Mouse (Mus musculus): Measurements from ENCODE around the gene Asap3. TPM values are rescaled to one million over a fixed set of nuclear protein-coding genes. Genes with fewer than 3 reads are reported as not detected.

Asap3 gene
- polyA plus RNA-seq, 1 experiment from 2014 or later = 3.2 TPM

- DNase-seq (ENCODE audit: low spot score) (no peak), ATAC-seq (ENCODE audit: insufficient number of reproducible peaks, low FRiP score, low TSS enrichment, low read depth) (no peak)
- H3K36me3 ChIP-seq (ENCODE audit: control insufficient read depth, insufficient read depth, low read length) = no peaks in the 10 kb centered on the region
- no peak overlapping the region for H3K27ac ChIP-seq (replicated peaks; ENCODE audit: low read depth, low read length)
- H3K27me3 ChIP-seq (ENCODE audit: control insufficient read depth, insufficient read depth, low read length) = peaks cover 30% of the 10 kb centered on the region
- no peak overlapping the region for H3K9ac ChIP-seq (ENCODE audit: low read length)
- peaks cover 6% of the 10 kb centered on the region; the same call in 1 of the 2 replicates for H3K4me1 ChIP-seq (ENCODE audit: control insufficient read depth, insufficient read depth, low read length)
- H3K4me2 ChIP-seq (ENCODE audit: low read depth, severe bottlenecking) = no peak overlapping the region
- H3K4me3 ChIP-seq (ENCODE audit: low read depth, low read length) = no peak overlapping the region
- no peaks in the 10 kb centered on the region; the same call in 1 of the 2 replicates for H3K9me3 ChIP-seq (ENCODE audit: control insufficient read depth, low read length)
- 59% methylated on average over 9 of the region's 9 CpGs for WGBS
Measured at GRCm38 (mm10) chr4:136239111-136239510, 32.9 kb downstream of the Asap3 start.

GRCm38 (mm10) chr4:136239622-136240021 lies 33.5 kb downstream of the Asap3 start:
- no peak overlapping the region for H3K27ac ChIP-seq (replicated peaks; ENCODE audit: low read depth, low read length)
- 19% methylated on average over 8 of the region's 8 CpGs for WGBS
- no peaks in the 10 kb centered on the region for H3K36me3 ChIP-seq (ENCODE audit: control insufficient read depth, insufficient read depth, low read length)
- peak; percentile 84 for DNase-seq (ENCODE audit: low spot score)
- H3K27me3 ChIP-seq (ENCODE audit: control insufficient read depth, insufficient read depth, low read length) = peaks cover 30% of the 10 kb centered on the region
- H3K9me3 ChIP-seq (ENCODE audit: control insufficient read depth, low read length) = no peaks in the 10 kb centered on the region; the same call in 1 of the 2 replicates
- no peak overlapping the region for H3K4me3 ChIP-seq (ENCODE audit: low read depth, low read length)
- H3K9ac ChIP-seq (ENCODE audit: low read length) = no peak overlapping the region
- ATAC-seq (ENCODE audit: insufficient number of reproducible peaks, low FRiP score, low TSS enrichment, low read depth) = no peak
- peaks cover 6% of the 10 kb centered on the region; the same call in 1 of the 2 replicates for H3K4me1 ChIP-seq (ENCODE audit: control insufficient read depth, insufficient read depth, low read length)
- no peak overlapping the region for H3K4me2 ChIP-seq (ENCODE audit: low read depth, severe bottlenecking)

GRCm38 (mm10) chr4:136240123-136240522 lies 34.0 kb downstream of the Asap3 start:
- ATAC-seq (ENCODE audit: insufficient number of reproducible peaks, low FRiP score, low TSS enrichment, low read depth) (no peak), DNase-seq (ENCODE audit: low spot score) (no peak)
- peaks cover 31% of the 10 kb centered on the region for H3K27me3 ChIP-seq (ENCODE audit: control insufficient read depth, insufficient read depth, low read length)
- no peak overlapping the region for H3K27ac ChIP-seq (replicated peaks; ENCODE audit: low read depth, low read length)
- no peak overlapping the region for H3K9ac ChIP-seq (ENCODE audit: low read length)
- H3K4me2 ChIP-seq (ENCODE audit: low read depth, severe bottlenecking) = no peak overlapping the region
- no peaks in the 10 kb centered on the region; the same call in 1 of the 2 replicates for H3K9me3 ChIP-seq (ENCODE audit: control insufficient read depth, low read length)
- WGBS = 64% methylated on average over 14 of the region's 14 CpGs
- H3K36me3 ChIP-seq (ENCODE audit: control insufficient read depth, insufficient read depth, low read length) = no peaks in the 10 kb centered on the region
- H3K4me1 ChIP-seq (ENCODE audit: control insufficient read depth, insufficient read depth, low read length) = peaks cover 6% of the 10 kb centered on the region; the same call in 1 of the 2 replicates
- H3K4me3 ChIP-seq (ENCODE audit: low read depth, low read length) = no peak overlapping the region

GRCm38 (mm10) chr4:136240955-136241354 lies 34.8 kb downstream of the Asap3 start:
- H3K4me3 ChIP-seq (ENCODE audit: low read depth, low read length) = no peak overlapping the region
- H3K9me3 ChIP-seq (ENCODE audit: control insufficient read depth, low read length) = no peaks in the 10 kb centered on the region; the same call in 1 of the 2 replicates
- H3K27ac ChIP-seq (replicated peaks; ENCODE audit: low read depth, low read length) = no peak overlapping the region
- WGBS = 55% methylated on average over 8 of the region's 8 CpGs
- no peak overlapping the region for H3K4me2 ChIP-seq (ENCODE audit: low read depth, severe bottlenecking)
- H3K27me3 ChIP-seq (ENCODE audit: control insufficient read depth, insufficient read depth, low read length) = peaks cover 36% of the 10 kb centered on the region
- no peak for DNase-seq (ENCODE audit: low spot score)
- no peaks in the 10 kb centered on the region for H3K36me3 ChIP-seq (ENCODE audit: control insufficient read depth, insufficient read depth, low read length)
- H3K4me1 ChIP-seq (ENCODE audit: control insufficient read depth, insufficient read depth, low read length) = peaks cover 7% of the 10 kb centered on the region; the same call in 1 of the 2 replicates
- H3K9ac ChIP-seq (ENCODE audit: low read length) = no peak overlapping the region
- ATAC-seq (ENCODE audit: insufficient number of reproducible peaks, low FRiP score, low TSS enrichment, low read depth) = no peak

- whole genome bisulfite sequencing = 44% methylated on average over 8 of the region's 8 CpGs
- Histone ChIP-seq H3K9ac (ENCODE audit: low read length) (no peak overlapping the region), H3K4me3 (ENCODE audit: low read depth, low read length) (no peak overlapping the region), H3K27me3 (ENCODE audit: control insufficient read depth, insufficient read depth, low read length) (peaks cover 48% of the 10 kb centered on the region), H3K4me1 (ENCODE audit: control insufficient read depth, insufficient read depth, low read length) (peaks cover 19% of the 10 kb centered on the region), H3K27ac (replicated peaks; ENCODE audit: low read depth, low read length) (no peak overlapping the region), H3K36me3 (ENCODE audit: control insufficient read depth, insufficient read depth, low read length) (no peaks in the 10 kb centered on the region), H3K9me3 (ENCODE audit: control insufficient read depth, low read length) (no peaks in the 10 kb centered on the region; the same call in 1 of the 2 replicates), H3K4me2 (ENCODE audit: low read depth, severe bottlenecking) (no peak overlapping the region)
- ATAC-seq (ENCODE audit: insufficient number of reproducible peaks, low FRiP score, low TSS enrichment, low read depth) (no peak), DNase-seq (ENCODE audit: low spot score) (no peak)
Measured at GRCm38 (mm10) chr4:136242065-136242703, 36.0 kb downstream of the Asap3 start.

- 76% methylated on average over 7 of the region's 7 CpGs for WGBS
- H3K27ac ChIP-seq (replicated peaks; ENCODE audit: low read depth, low read length) = no peak overlapping the region
- ATAC-seq (ENCODE audit: insufficient number of reproducible peaks, low FRiP score, low TSS enrichment, low read depth) (no peak), DNase-seq (ENCODE audit: low spot score) (no peak)
- H3K4me3 ChIP-seq (ENCODE audit: low read depth, low read length) = no peak overlapping the region
- H3K36me3 ChIP-seq (ENCODE audit: control insufficient read depth, insufficient read depth, low read length) = no peaks in the 10 kb centered on the region
- H3K4me1 ChIP-seq (ENCODE audit: control insufficient read depth, insufficient read depth, low read length) = peaks cover 24% of the 10 kb centered on the region
- H3K4me2 ChIP-seq (ENCODE audit: low read depth, severe bottlenecking) = no peak overlapping the region
- peaks cover 49% of the 10 kb centered on the region for H3K27me3 ChIP-seq (ENCODE audit: control insufficient read depth, insufficient read depth, low read length)
- no peak overlapping the region for H3K9ac ChIP-seq (ENCODE audit: low read length)
- H3K9me3 ChIP-seq (ENCODE audit: control insufficient read depth, low read length) = no peaks in the 10 kb centered on the region; the same call in 1 of the 2 replicates
Measured at GRCm38 (mm10) chr4:136242728-136243127, 36.6 kb downstream of the Asap3 start.

- H3K27me3 ChIP-seq (ENCODE audit: control insufficient read depth, insufficient read depth, low read length) = peaks cover 49% of the 10 kb centered on the region
- no peaks in the 10 kb centered on the region for H3K36me3 ChIP-seq (ENCODE audit: control insufficient read depth, insufficient read depth, low read length)
- H3K4me1 ChIP-seq (ENCODE audit: control insufficient read depth, insufficient read depth, low read length) = peaks cover 32% of the 10 kb centered on the region
- DNase-seq (ENCODE audit: low spot score) = no peak
- WGBS = 61% methylated on average over 7 of the region's 7 CpGs
- H3K4me3 ChIP-seq (ENCODE audit: low read depth, low read length) = no peak overlapping the region
- no peak overlapping the region for H3K9ac ChIP-seq (ENCODE audit: low read length)
- H3K9me3 ChIP-seq (ENCODE audit: control insufficient read depth, low read length) = no peaks in the 10 kb centered on the region; the same call in 1 of the 2 replicates
- no peak for ATAC-seq (ENCODE audit: insufficient number of reproducible peaks, low FRiP score, low TSS enrichment, low read depth)
- H3K27ac ChIP-seq (replicated peaks; ENCODE audit: low read depth, low read length) = no peak overlapping the region
- H3K4me2 ChIP-seq (ENCODE audit: low read depth, severe bottlenecking) = no peak overlapping the region
Measured at GRCm38 (mm10) chr4:136244208-136244607, 38.0 kb downstream of the Asap3 start.

GRCm38 (mm10) chr4:136245681-136246080 lies 39.5 kb downstream of the Asap3 start:
- DNase-seq (ENCODE audit: low spot score) (no peak), ATAC-seq (ENCODE audit: insufficient number of reproducible peaks, low FRiP score, low TSS enrichment, low read depth) (no peak)
- Histone ChIP-seq H3K4me2 (ENCODE audit: low read depth, severe bottlenecking) (no peak overlapping the region), H3K4me3 (ENCODE audit: low read depth, low read length) (no peak overlapping the region), H3K9me3 (ENCODE audit: control insufficient read depth, low read length) (no peaks in the 10 kb centered on the region), H3K9ac (ENCODE audit: low read length) (no peak overlapping the region), H3K27ac (replicated peaks; ENCODE audit: low read depth, low read length) (no peak overlapping the region), H3K27me3 (ENCODE audit: control insufficient read depth, insufficient read depth, low read length) (peaks cover 53% of the 10 kb centered on the region), H3K4me1 (ENCODE audit: control insufficient read depth, insufficient read depth, low read length) (peaks cover 36% of the 10 kb centered on the region), H3K36me3 (ENCODE audit: control insufficient read depth, insufficient read depth, low read length) (no peaks in the 10 kb centered on the region)
- 39% methylated on average over 5 of the region's 5 CpGs for WGBS

All from limb, embryonic 11.5 days (tissue).